Mouse (Mus musculus) ES-Bruce4 (cell line): ENCODE measurements at regions not wholly inside any gene's neighbourhood (a gene's known extent, or its start where the extent isn't known, plus 50 kb on each side); places are given as distances from the start of the nearest gene placed in this dataset.

Source experiments
- H3K27ac ChIP-seq: 2 replicates; pipeline ENCODE4 v1.5.1; 2012; ENCODE audit warnings: low read length, inconsistent platforms; ENCODE audit not compliant: insufficient read depth
- H3K27me3 ChIP-seq: 2 replicates; pipeline ENCODE4 v1.6.1; 2012; ENCODE audit warnings: mild to moderate bottlenecking, low read length, inconsistent platforms; ENCODE audit not compliant: control insufficient read depth, poor library complexity, insufficient read depth, severe bottlenecking
- H3K36me3 ChIP-seq: 2 replicates; pipeline ENCODE4 v1.6.1; 2012; ENCODE audit warnings: inconsistent platforms, mild to moderate bottlenecking, low read length, moderate library complexity; ENCODE audit not compliant: control insufficient read depth, poor library complexity, insufficient read depth, severe bottlenecking
- H3K4me1 ChIP-seq: one replicate; pipeline ENCODE4 v1.8.1; 2011; ENCODE audit warnings: low read length; ENCODE audit not compliant: control insufficient read depth, insufficient read depth
- H3K4me3 ChIP-seq: 2 replicates; pipeline ENCODE4 v1.5.1; 2011; ENCODE audit warnings: low read depth, mild to moderate bottlenecking, low read length
- H3K9ac ChIP-seq: 2 replicates; pipeline ENCODE4 v1.6.1; 2012; ENCODE audit warnings: low read depth, mild to moderate bottlenecking, inconsistent platforms; ENCODE audit not compliant: poor library complexity, severe bottlenecking
- H3K9me3 ChIP-seq: replicated peaks from 2 replicates; pipeline ENCODE4 v1.6.1; 2012; ENCODE audit warnings: mild to moderate bottlenecking, low read length, inconsistent platforms; ENCODE audit not compliant: control insufficient read depth, poor library complexity, insufficient read depth, severe bottlenecking
- CTCF ChIP-seq: IDR thresholded peaks from one replicate; pipeline ENCODE4 v1.8.1; 2011; ENCODE audit warnings: low read depth, low read length
- EP300 ChIP-seq: IDR thresholded peaks from 2 replicates; pipeline ENCODE4 v1.6.1; 2011; ENCODE audit warnings: low read depth, low read length; ENCODE audit not compliant: insufficient read depth
- POLR2A ChIP-seq: IDR thresholded peaks from one replicate; pipeline ENCODE4 v1.8.1; 2011; ENCODE audit warnings: low read length; ENCODE audit not compliant: insufficient read depth

DNA sequence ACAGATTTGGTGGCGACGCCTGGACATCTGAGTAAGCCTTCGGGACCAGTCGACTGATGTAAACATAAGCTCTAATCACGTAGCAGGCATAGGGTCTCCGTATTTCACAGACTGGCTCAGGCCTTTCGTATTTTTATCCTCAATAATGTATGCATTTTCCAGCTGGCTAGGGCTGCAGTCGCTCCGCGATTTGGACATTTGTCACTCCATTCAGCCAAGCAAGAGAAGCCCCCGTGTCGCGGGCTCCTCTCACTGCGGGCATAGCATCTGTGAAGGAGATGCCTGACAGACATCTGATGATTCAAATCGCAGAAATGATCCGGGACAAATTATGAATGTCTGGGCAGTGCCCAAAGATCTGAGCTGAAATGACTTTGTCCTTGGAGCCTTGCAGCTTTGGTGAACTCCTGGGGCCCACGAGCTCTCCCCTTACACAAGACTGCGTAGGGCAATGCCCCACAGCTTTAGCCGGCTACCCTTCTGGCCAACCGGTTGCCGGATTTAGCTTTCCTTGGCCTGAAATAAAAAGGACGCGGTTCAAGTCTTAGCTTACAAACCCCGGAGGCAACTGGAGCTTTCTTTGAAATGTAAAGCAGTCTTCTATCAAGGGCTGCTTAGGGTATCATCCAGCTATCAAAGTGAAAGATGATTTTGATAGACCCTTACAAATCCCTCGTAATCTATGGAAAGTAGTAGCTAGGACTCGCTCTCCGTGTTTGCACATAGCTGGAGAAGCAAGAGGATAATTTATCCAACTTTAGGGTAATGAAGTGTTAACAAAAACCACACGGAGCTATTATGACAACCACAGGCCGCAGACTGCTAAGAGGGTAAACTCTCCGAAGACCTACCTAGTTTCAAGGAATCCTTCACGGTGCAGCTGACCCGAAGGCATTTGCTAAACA lies 270.6 kb downstream of the Etnk1 start:
- no peaks in the 10 kb centered on the region for H3K36me3 ChIP-seq
- no peak overlapping the region for H3K9ac ChIP-seq
- H3K4me3 ChIP-seq, result no peak overlapping the region
- H3K9me3 ChIP-seq, result no peaks in the 10 kb centered on the region
- H3K4me1 ChIP-seq, result no peaks in the 10 kb centered on the region
- H3K27ac ChIP-seq, result no peak overlapping the region
- no peak for TF ChIP-seq POLR2A
- no peak for TF ChIP-seq EP300
- no peaks in the 10 kb centered on the region; the same call in 1 of the 2 replicates for H3K27me3 ChIP-seq

DNA sequence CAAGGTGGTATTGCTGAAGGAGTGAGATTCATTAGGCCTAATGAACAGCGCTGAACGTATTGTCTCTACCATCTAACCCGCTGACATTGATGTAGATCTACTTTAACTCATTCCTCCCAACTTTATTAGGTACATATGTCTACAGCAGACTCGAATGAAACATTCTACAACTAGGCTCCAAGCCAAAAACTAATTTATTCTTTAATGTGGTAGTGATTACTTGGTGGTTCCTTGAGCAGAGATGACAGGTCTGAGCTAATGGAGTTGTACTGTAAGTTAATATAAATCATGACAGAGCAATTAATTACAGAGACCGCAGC lies 271.2 kb downstream of the Etnk1 start:
- TF ChIP-seq CTCF (no peak), EP300 (no peak), POLR2A (no peak)
- Histone ChIP-seq H3K9me3 (no peaks in the 10 kb centered on the region), H3K27me3 (no peaks in the 10 kb centered on the region; the same call in 1 of the 2 replicates), H3K27ac (no peak overlapping the region), H3K4me1 (no peaks in the 10 kb centered on the region), H3K36me3 (no peaks in the 10 kb centered on the region), H3K4me3 (no peak overlapping the region), H3K9ac (no peak overlapping the region)

GRCm38 (mm10) chr6:143439484-143439883 lies 272.5 kb downstream of the Etnk1 start:
- Histone ChIP-seq H3K27ac (no peak overlapping the region), H3K27me3 (no peaks in the 10 kb centered on the region), H3K9ac (no peak overlapping the region), H3K36me3 (no peaks in the 10 kb centered on the region), H3K9me3 (no peaks in the 10 kb centered on the region), H3K4me3 (no peak overlapping the region), H3K4me1 (no peaks in the 10 kb centered on the region)
- TF ChIP-seq POLR2A, result no peak
- TF ChIP-seq CTCF, result no peak
- no peak for TF ChIP-seq EP300

- Histone ChIP-seq H3K27me3 (no peaks in the 10 kb centered on the region), H3K9me3 (no peaks in the 10 kb centered on the region), H3K27ac (no peak overlapping the region), H3K4me1 (no peaks in the 10 kb centered on the region), H3K36me3 (no peaks in the 10 kb centered on the region), H3K4me3 (no peak overlapping the region), H3K9ac (no peak overlapping the region)
- TF ChIP-seq CTCF (no peak), POLR2A (no peak), EP300 (no peak)
These were observed 273.4 kb downstream of the Etnk1 start for GRCm38 (mm10) chr6:143440237-143440950.

DNA sequence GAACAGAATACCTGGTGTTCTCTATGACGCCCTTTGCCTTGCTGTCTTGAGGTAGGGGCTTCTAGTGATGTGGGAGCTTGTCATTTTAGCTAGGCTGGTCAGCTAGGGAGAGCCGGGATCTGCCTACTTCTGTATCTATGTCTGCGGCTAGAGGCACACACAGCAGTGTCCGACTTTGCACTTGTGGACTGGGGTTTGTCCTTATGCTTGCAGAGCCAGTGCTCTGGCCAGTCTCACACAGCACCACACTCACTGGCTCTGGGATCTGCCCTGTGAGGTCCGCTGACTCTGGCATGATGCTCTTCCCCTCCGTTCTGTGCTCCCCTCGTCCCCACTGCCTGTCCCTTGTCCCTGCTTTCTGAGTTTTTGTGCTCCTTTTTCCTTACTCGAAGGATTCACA lies 275.3 kb downstream of the Etnk1 start:
- Histone ChIP-seq H3K27me3 (no peaks in the 10 kb centered on the region), H3K27ac (no peak overlapping the region), H3K9me3 (no peaks in the 10 kb centered on the region), H3K36me3 (no peaks in the 10 kb centered on the region), H3K4me1 (no peaks in the 10 kb centered on the region), H3K9ac (no peak overlapping the region), H3K4me3 (no peak overlapping the region)
- TF ChIP-seq POLR2A, result no peak
- no peak for TF ChIP-seq EP300
- TF ChIP-seq CTCF, result no peak

GRCm38 (mm10) chr6:143443446-143443845 lies 276.4 kb downstream of the Etnk1 start:
- H3K27ac ChIP-seq, result no peak overlapping the region
- no peak overlapping the region for H3K4me3 ChIP-seq
- H3K9me3 ChIP-seq, result no peaks in the 10 kb centered on the region
- H3K9ac ChIP-seq, result no peak overlapping the region
- H3K36me3 ChIP-seq, result no peaks in the 10 kb centered on the region
- TF ChIP-seq POLR2A (no peak), CTCF (no peak), EP300 (no peak)
- H3K4me1 ChIP-seq, result no peaks in the 10 kb centered on the region
- H3K27me3 ChIP-seq, result no peaks in the 10 kb centered on the region
